Mouse (Mus musculus) T-cell, adult 2 months (primary cell): ENCODE results near the gene Acy3.
"Not testable (repeated sequence)": the region's sequence is repeated elsewhere in the genome, so short reads cannot be mapped to it uniquely, and the experiment has no call there.

ENCODE experiments used
- DNase-seq: peaks from one replicate; pipeline ENCODE4 v3.0.0; 2022; ENCODE audit warnings: low spot score

Acy3 gene

GRCm38 (mm10) chr19:3986334-3986733 is at the start of gene Acy3:
TSS of gene Acy3 (plus strand) at chr19:3986570.
- DNase-seq: no peak

DNA sequence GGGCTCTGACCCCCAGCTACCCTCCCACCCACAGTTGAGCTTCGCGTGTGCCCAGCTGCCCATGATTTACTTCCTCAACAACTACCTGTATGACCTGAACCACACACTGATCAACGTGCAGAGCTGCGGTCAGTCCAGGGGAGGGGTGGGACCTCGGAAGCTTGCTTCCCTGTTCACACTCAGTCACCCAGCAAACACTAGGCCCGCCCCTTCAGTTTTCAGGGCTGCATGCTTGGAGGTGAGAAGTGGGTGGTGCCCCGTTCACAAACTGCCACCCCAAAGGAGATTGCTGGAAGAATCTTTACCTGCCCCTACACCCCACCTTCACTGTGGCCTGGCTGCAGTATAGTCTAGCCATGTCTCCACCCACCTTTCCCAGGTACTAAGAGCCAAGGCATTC is 44.1 kb upstream of the Acy3 start:
- no peak for DNase-seq

GRCm38 (mm10) chr19:3942986-3943735 is 43.2 kb upstream of the Acy3 start:
- DNase-seq: peak; percentile 45

- peak; percentile 50 for DNase-seq
Observed at GRCm38 (mm10) chr19:3945872-3946564, 40.4 kb upstream of the Acy3 start.

DNA sequence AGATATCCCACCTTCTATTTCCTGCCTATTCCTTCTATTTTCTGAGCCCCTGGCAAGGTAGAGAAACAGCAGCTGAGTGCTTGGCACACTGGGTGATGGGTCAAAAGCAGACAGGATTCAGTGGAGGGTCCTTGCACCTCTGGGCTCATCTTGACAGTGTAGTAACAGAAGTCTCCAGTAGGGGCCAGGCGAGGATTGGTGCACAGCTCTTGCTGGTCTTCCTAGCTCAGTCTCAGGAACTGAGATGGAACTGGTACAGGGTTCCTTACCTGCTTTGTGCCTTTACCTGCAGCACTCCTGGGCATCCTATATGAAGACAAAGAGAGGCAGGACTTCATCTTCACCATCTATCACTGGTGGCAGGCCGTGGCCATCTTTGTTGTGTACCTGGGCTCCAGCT is 39.7 kb upstream of the Acy3 start:
- DNase-seq: peak; percentile 59

GRCm38 (mm10) chr19:3947813-3948212 is 38.6 kb upstream of the Acy3 start:
- DNase-seq: no peak

DNA sequence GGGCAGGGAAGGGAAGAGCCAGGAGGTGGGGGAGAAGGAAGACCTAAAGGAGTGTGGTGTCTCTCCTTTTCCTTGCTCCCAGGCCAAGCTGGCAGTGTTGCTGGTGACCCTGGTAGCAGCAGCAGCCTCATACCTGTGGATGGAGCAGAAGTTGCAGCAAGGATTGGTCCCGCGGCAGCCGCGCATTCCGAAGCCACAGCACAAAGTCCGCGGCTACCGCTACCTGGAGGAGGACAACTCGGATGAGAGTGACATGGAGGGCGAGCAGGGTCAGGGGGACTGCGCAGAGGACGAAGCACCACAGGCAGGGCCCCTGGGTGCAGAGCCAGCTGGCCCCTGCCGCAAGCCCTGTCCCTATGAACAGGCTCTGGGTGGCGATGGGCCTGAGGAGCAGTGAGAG is 37.8 kb upstream of the Acy3 start:
- no peak for DNase-seq

DNA sequence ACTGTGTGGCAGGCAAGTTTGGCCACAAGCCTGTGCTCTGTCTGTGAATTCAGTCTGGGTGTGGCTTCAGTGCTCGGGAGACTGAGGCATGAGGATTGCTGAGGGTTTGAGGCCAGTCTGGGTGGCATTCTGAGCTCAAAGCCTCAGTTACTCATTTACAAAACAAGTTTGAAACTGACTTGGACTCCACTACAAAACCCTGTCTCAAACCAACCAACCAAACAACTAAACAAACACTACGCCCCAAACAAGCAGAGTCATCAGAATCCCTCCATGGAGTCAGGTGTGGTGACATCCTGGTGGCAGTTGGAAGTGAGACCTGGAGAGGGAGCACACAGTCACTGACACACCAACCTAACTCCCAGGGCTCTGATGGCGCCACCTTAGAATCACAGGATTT is 36.0 kb upstream of the Acy3 start:
- DNase-seq: no peak

- no peak for DNase-seq
Observed at GRCm38 (mm10) chr19:3951461-3951860, 34.9 kb upstream of the Acy3 start.

GRCm38 (mm10) chr19:3952099-3952498 is 34.3 kb upstream of the Acy3 start:
- no peak for DNase-seq

DNA sequence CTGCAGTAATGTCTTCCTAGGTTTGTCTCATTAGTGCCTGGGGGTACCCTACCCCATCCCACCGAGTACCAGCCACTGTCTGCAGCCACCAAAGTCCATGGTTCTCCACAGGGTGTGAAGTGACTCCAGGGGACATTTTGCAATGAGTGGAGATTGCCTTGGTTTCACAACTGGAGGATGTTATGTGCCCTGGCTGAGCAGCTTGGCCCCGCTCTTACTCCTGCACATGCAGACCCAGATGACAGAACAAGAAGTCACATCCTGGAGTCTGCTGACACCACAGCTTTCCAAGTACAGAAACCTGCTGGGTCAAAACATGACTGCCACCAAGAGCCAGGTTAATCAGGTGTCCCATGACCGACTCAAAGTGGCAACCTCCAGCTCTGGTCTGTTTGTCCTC is 31.3 kb upstream of the Acy3 start:
- DNase-seq: no peak

DNA sequence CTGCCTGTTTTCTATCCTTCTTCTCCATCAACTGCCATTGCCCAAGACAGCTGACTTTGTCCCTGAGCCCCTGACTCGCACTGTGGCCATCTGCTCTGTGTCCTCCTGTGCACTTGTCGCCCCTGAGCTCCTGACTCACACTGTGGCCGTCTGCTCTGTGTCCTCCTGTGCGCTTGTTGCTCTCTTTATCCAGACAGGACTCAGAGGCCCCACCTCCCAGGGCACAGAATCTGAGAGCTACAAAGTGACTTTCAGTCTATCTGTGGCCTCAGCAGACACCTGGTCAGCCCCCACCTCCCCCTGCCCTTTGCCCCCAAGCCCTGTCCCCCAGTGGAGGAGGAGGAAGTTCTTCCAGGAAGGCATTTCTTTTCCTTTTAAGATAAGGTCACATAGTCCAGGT is 30.6 kb upstream of the Acy3 start:
- no peak for DNase-seq

DNA sequence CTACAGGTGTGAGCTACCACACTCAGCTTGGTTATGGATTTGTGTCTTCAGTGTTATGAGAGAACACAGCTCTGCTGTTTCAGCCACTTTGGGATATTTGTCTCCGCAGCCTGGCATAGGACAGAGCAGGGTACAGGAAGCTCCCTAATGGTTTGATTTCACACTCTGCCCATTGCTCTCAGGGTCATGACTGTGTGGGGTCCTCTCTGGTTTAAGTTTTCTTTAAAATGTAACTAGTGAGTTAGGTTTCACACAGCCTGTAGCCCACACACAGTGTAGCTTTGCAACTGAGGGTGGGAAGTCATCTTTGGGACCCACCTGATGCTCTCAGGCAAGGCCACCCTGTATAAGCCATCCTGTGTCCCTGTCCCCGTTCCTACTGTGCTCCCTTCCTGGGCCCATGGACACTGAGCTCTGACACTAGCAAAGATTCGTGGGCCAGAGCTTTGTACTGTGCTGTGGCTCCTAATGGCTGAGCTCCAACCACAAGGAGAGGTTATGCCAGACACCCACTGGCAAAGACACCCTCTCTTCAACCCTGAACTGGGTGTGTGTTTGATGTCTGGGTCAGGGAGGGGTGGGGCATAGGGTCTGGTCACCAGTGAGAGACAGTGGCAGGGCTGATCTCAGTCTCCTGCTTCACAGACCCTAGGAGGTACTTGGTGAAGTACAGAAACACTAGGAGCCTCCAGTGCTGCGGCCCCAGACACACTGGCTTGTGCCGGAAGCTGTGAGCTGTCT is 28.9 kb upstream of the Acy3 start:
- not testable (repeated sequence) for DNase-seq

DNA sequence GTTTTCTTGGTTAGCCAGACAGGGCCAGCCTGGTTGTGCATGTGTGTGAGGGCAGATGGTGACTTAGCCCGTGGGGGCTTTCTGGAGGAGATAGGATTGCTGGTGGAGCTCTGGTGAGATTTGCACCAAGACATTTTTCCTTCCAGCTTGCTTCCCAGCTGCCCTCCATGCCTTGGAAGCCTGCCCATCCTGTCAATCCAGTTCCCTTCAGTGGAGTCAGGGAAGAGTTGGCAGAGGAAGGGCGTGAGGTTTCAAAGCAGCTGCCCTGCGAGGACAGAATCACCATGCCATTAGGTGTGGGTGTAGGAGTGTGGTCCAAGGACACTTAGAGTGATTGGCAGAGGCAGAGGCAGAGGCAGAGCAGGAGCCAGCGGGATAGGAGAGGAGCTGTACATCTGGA is 27.9 kb upstream of the Acy3 start, which contains the start of gene Aldh3b3:
Aldh3b3 (plus strand) TSS at position 176 of the 400 bp plus-strand sequence.
- DNase-seq: no peak

- DNase-seq: no peak
Observed at GRCm38 (mm10) chr19:3959030-3959429, 27.3 kb upstream of the Acy3 start.

DNA sequence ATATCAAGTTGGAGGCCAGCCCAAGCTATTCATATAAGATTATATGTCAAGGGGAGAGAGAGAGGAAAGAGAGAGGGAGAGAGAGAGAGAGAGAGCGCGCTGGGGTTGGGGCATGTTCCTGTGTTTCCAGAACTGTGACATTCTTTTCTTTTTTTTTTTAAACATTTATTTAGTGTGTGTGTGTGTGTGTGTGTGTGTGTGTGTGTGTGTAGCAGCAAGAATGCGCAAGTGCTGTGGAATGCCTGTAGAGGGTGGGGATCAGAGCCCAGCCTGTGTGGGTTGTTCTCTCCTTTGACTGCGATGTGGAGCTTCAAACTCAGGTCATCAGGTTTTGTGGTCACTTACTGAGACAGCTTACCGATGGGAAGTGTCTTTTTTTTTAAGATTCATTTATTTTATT is 26.2 kb upstream of the Acy3 start:
- no peak for DNase-seq

GRCm38 (mm10) chr19:3961805-3962204 is 24.6 kb upstream of the Acy3 start:
- not testable (repeated sequence) for DNase-seq

DNA sequence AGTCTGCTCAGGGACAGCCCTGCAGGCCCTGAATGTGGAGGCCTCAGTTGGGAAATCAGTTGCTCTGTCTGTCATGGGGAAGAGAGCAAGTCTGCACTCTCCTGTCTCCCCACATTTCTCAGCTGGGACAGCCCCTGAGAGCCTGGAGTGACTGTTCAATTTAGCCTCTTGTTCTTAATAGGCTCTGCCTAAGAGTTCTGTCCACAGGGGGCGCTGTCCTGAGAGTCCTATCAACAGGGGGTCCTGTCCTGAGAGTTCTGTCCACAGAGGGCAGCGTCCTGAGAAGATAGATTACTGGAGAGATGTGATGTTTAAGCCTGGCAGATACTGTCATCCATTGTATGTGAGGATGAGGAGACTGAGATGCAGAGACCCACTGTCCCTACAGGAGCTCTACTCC is 23.9 kb upstream of the Acy3 start:
- DNase-seq: no peak

GRCm38 (mm10) chr19:3964030-3964429 is 22.3 kb upstream of the Acy3 start:
- DNase-seq: no peak

- DNase-seq: no peak
Observed at GRCm38 (mm10) chr19:3966330-3967075, 19.9 kb upstream of the Acy3 start.

- no peak for DNase-seq
Observed at GRCm38 (mm10) chr19:3967258-3967657, 19.1 kb upstream of the Acy3 start.

- DNase-seq: no peak
Observed at GRCm38 (mm10) chr19:3972229-3972628, 14.1 kb upstream of the Acy3 start, which contains the start of gene Aldh3b2. TSS of gene Aldh3b2 (plus strand) at chr19:3972328.
